Mouse (Mus musculus) neural tube, embryonic 13.5 days (tissue): ENCODE results near the gene Trim41. TPM values are rescaled to one million over a fixed set of nuclear protein-coding genes. Genes with fewer than 3 reads are reported as not detected.
"Not testable (repeated sequence)": the region's sequence is repeated elsewhere in the genome, so short reads cannot be mapped to it uniquely, and the experiment has no call there.

Experiments
- ATAC-seq: fragments of 200-750 bp; cut with Nextera tagmentation; 2 replicates; pipeline ENCODE4 v1.8.0; 2017; ENCODE audit warnings: low read depth, mild to moderate bottlenecking, moderate TSS enrichment, moderate library complexity
- H3K27ac ChIP-seq: fragments of 300-500 bp; sonication (generic); replicated peaks from 2 replicates; pipeline ENCODE4 v1.5.1; 2015; ENCODE audit warnings: moderate library complexity, mild to moderate bottlenecking, inconsistent platforms
- H3K27me3 ChIP-seq: fragments of 300-500 bp; sonication (generic); 2 replicates; pipeline ENCODE4 v1.6.1; 2015; ENCODE audit warnings: mild to moderate bottlenecking, inconsistent platforms
- H3K36me3 ChIP-seq: fragments of 300-500 bp; sonication (generic); 2 replicates; pipeline ENCODE4 v1.6.1; 2015; ENCODE audit warnings: mild to moderate bottlenecking, inconsistent platforms
- H3K4me1 ChIP-seq: fragments of 300-500 bp; sonication (generic); replicated peaks from 2 replicates; pipeline ENCODE4 v1.6.1; 2015; ENCODE audit warnings: inconsistent platforms
- H3K4me2 ChIP-seq: fragments of 300-500 bp; sonication (generic); 2 replicates; pipeline ENCODE4 v1.6.1; 2015; ENCODE audit warnings: inconsistent platforms, mild to moderate bottlenecking, moderate library complexity
- H3K4me3 ChIP-seq: fragments of 300-500 bp; sonication (generic); 2 replicates; pipeline ENCODE4 v1.5.1; 2015; ENCODE audit warnings: mild to moderate bottlenecking, inconsistent platforms
- H3K9ac ChIP-seq: fragments of 300-500 bp; sonication (generic); 2 replicates; pipeline ENCODE4 v1.6.1; 2015; ENCODE audit warnings: moderate library complexity, mild to moderate bottlenecking, inconsistent platforms
- H3K9me3 ChIP-seq: fragments of 300-500 bp; sonication (generic); 2 replicates; pipeline ENCODE4 v1.6.1; 2016; ENCODE audit warnings: inconsistent platforms
- WGBS: fragments of 180-500 bp; shearing (Covaris S2); methylation state at CpG from one replicate; pipeline ENCODE4 v1.1.7; 2015; 5-methylcytosine and 5-hydroxymethylcytosine counted together
- polyA plus RNA-seq: library from polyadenylated mRNA; unstranded; fragments of >200 nt; fragmentation: Nextera tagmentation; extraction: Ambion mirVana; gene quantifications from 2 replicates; pipeline ENCODE4 v1.2.1, GENCODE M21; 2015

Gene Trim41
- polyA plus RNA-seq, 1 experiment from 2014 or later: 6.2 TPM

DNA sequence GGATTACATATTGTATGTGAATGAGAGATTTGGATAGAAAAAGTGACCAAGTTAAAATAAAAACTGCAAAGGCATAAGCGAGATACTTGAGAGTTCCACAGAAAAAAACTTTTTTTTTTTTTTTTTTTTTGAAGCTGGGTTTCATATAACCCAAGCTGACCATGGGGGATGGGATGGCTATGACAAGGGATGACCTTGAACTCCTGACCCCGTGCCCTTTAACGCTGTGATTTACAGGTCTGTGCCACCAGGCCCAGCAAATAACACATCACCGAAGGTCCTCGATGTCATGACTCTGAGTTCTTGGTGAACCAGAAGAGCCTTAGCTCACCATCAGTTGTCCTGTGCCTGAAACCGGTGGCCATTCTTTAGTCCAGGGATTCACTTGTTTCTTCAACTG is 18.8 kb upstream of the Trim41 start:
- H3K27ac ChIP-seq: no peak overlapping the region
- WGBS: 75% methylated on average over 6 of the region's 6 CpGs
- H3K27me3 ChIP-seq: peaks cover 28% of the 10 kb centered on the region
- H3K9me3 ChIP-seq: no peaks in the 10 kb centered on the region
- ATAC-seq: no peak
- peaks cover 17% of the 10 kb centered on the region for H3K4me1 ChIP-seq
- H3K4me2 ChIP-seq: no peak overlapping the region
- H3K9ac ChIP-seq: no peak overlapping the region
- H3K4me3 ChIP-seq: no peak overlapping the region
- H3K36me3 ChIP-seq: no peaks in the 10 kb centered on the region

DNA sequence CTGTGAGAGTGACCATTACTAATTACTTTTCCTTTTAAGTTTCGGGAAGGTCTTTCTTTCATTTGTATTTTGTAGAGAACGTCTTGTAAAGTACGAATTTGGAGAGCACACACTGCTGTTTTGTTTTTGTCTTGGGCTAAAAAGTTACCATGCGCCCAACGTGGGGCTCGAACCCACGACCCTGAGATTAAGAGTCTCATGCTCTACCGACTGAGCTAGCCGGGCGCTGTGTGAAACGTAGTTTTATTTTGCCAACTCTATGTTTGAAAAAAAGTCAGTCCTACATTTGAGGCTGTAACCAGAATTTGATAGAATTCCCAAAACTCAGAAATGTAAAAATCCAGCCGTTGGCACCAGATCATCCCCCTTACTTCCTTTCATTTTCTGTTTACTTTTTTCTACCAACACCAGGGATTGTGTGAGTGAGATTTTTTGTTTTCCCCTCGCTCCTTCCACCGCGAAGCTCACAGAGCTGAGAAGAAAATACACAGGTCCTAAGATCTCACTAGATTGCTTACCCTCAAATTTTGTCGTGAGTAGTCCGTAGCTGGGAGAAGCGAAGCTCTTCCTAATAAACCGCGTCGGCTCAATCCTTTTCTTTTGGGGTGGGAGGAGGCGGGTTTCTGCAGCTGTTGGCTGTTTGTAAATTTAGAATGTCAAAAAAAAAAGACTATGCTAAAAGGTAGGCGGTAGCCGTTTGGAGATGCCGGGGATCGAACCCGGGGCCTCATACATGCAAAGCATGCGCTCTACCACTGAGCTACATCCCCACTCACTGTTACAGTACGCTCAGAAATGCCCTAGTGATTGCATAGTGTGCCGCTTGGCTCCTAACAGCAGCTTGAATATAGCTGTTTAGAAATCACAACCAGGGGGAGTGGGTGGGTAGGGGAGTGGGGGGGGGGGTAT is 16.8 kb upstream of the Trim41 start:
- peak; percentile 89 for ATAC-seq
- H3K27me3 ChIP-seq: peaks cover 13% of the 10 kb centered on the region
- H3K4me3 ChIP-seq: peak overlapping the region; percentile 57
- WGBS: under 1% methylated on average over 30 of the region's 30 CpGs
- no peaks in the 10 kb centered on the region for H3K36me3 ChIP-seq
- peaks cover 17% of the 10 kb centered on the region for H3K4me1 ChIP-seq
- peak overlapping the region; percentile 77 for H3K27ac ChIP-seq
- peak overlapping the region; percentile 76 for H3K9ac ChIP-seq
- H3K9me3 ChIP-seq: no peaks in the 10 kb centered on the region
- H3K4me2 ChIP-seq: peak overlapping the region; percentile 67

DNA sequence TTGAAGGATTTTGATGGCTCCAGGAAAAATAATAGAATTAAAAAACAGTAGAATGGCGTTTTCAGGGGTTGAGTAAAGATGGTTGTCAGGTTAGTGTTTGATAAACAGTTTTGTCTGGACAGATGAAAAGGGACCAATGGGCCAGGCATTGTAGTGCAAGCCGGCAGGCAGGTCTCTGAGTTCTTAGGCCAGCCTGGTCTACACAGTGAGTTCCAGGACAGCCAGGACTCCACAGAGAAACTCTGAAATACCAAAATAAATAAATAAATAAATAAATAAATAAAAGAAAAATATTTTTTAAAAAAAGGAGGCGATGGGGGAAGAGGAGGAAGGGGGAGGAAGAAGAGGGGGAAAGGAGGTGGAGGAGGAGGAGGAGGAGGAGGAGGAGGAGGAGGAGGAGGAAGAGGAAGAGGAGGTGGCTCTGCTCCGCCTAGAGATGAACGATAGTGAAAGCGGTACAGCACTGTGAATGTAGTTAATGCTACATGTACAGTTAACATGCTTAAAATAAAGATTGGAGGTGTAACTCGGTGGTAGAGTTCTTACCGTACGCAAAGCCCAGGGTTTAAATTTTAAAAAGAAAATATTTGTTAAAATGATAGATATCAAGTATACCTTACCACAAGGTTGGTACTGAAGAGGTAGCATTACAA is 16.1 kb upstream of the Trim41 start:
- WGBS: 41% methylated on average over 8 of the region's 9 CpGs
- H3K9ac ChIP-seq: no peak overlapping the region
- no peak overlapping the region for H3K27ac ChIP-seq
- peak overlapping the region; percentile 57 for H3K4me3 ChIP-seq
- H3K9me3 ChIP-seq: no peaks in the 10 kb centered on the region
- peak overlapping the region; percentile 67 for H3K4me2 ChIP-seq
- ATAC-seq: no peak
- H3K4me1 ChIP-seq: peaks cover 9% of the 10 kb centered on the region
- peaks cover 13% of the 10 kb centered on the region for H3K27me3 ChIP-seq
- no peaks in the 10 kb centered on the region for H3K36me3 ChIP-seq

DNA sequence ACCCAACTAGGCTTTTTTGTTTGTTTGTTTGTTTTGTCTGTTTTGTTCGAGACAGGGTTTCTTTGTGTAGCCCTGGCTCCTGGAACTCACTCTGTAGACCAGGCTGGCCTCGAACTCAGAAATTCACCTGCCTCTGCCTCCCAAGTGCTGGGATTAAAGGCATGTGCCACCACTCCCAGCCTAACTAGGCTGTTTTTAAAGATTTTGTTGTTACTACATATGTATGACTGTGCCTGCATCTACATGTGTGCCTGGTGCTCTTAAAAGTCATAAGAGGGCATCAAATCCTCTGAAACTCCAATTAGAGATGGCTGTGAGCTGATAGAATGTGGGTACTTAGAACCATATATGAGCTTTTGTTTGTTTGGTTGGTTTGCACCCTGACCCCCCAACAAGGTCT is 14.1 kb upstream of the Trim41 start:
- Histone ChIP-seq H3K27ac (no peak overlapping the region), H3K36me3 (no peaks in the 10 kb centered on the region), H3K4me3 (no peak overlapping the region), H3K9me3 (no peaks in the 10 kb centered on the region), H3K4me2 (no peak overlapping the region), H3K4me1 (peaks cover 9% of the 10 kb centered on the region), H3K27me3 (peaks cover 4% of the 10 kb centered on the region; the same call in 1 of the 2 replicates), H3K9ac (no peak overlapping the region)
- WGBS: 69% methylated on average over 2 of the region's 2 CpGs
- no peak for ATAC-seq

DNA sequence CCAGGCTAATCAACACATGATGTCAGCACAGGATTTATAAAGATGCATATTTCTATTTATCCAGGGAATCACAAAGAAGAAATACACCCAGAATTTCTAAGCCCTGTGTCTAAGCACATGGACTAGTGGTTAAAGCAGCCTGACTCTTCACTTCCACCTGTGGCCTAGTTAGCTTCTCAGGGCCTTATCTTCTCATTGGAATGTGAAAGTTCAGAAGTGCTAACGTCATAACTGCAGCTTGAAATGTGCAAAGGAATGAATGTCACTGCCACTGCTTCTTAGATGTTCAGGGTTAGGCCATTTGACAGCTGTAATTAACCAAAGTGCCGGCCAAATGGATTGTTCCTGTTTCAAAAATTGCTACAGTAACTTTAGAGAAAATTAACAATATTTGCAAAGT is 13.1 kb upstream of the Trim41 start:
- Histone ChIP-seq H3K27ac (no peak overlapping the region), H3K4me1 (peaks cover 9% of the 10 kb centered on the region), H3K4me2 (no peak overlapping the region), H3K4me3 (no peak overlapping the region), H3K9me3 (no peaks in the 10 kb centered on the region), H3K27me3 (no peaks in the 10 kb centered on the region; the same call in 1 of the 2 replicates), H3K36me3 (no peaks in the 10 kb centered on the region), H3K9ac (no peak overlapping the region)
- ATAC-seq: no peak
- 75% methylated on average over 2 of the region's 2 CpGs for WGBS

DNA sequence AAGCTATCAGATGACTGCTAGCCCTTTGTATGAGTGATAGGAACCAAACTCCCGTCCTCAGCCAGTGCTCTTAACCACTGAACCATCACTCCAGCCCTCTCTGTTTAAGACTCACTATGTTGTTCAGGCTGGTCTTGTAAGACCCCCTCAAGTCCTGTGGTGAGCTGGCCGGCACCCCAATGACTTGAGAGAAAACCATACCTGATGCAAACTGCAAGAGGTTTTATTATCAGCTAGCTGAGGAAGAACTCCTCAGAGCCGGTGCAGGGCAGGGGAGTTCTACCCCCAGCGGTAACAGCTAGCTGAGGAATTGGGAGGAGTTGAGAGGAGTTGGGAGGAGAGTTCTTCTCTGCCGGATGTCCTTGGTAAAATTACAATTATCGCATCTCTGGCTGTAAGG is 10.8 kb upstream of the Trim41 start:
- no peaks in the 10 kb centered on the region for H3K36me3 ChIP-seq
- H3K4me3 ChIP-seq: no peak overlapping the region
- no peak for ATAC-seq
- no peak overlapping the region for H3K4me2 ChIP-seq
- no peak overlapping the region for H3K27ac ChIP-seq
- H3K27me3 ChIP-seq: peaks cover 16% of the 10 kb centered on the region
- H3K9ac ChIP-seq: no peak overlapping the region
- no peaks in the 10 kb centered on the region for H3K9me3 ChIP-seq
- WGBS: 70% methylated on average over 6 of the region's 6 CpGs
- H3K4me1 ChIP-seq: peaks cover 23% of the 10 kb centered on the region

DNA sequence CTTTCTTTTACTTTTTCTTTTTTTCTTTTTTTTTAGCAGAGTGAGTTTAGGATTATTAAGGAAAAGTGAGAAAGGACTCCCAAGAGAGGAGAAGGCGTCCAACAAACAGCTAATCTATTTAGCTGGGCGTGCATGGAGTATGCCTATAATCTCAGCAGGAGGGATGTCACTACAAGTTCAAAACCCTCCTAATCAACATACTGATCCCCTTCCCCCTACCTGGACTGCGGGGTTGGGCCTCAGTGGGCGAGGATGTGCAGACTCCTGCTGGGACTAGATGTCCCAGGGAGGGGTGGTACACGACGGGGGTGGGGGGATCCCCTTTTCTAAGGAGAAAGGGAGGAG is 9.6 kb upstream of the Trim41 start:
- peak overlapping the region; percentile 42 for H3K4me3 ChIP-seq
- H3K27ac ChIP-seq: 0 out of 2 replicates have a peak overlapping the region, but pooled peaks have one; percentile 52
- no peak; the same call in 1 of the 2 replicates for ATAC-seq
- H3K9me3 ChIP-seq: no peaks in the 10 kb centered on the region
- 0% methylated on average over 5 of the region's 6 CpGs for WGBS
- peak overlapping the region; percentile 56 for H3K9ac ChIP-seq
- peaks cover 21% of the 10 kb centered on the region for H3K27me3 ChIP-seq
- H3K36me3 ChIP-seq: no peaks in the 10 kb centered on the region
- peaks cover 23% of the 10 kb centered on the region for H3K4me1 ChIP-seq
- H3K4me2 ChIP-seq: peak overlapping the region; percentile 57

DNA sequence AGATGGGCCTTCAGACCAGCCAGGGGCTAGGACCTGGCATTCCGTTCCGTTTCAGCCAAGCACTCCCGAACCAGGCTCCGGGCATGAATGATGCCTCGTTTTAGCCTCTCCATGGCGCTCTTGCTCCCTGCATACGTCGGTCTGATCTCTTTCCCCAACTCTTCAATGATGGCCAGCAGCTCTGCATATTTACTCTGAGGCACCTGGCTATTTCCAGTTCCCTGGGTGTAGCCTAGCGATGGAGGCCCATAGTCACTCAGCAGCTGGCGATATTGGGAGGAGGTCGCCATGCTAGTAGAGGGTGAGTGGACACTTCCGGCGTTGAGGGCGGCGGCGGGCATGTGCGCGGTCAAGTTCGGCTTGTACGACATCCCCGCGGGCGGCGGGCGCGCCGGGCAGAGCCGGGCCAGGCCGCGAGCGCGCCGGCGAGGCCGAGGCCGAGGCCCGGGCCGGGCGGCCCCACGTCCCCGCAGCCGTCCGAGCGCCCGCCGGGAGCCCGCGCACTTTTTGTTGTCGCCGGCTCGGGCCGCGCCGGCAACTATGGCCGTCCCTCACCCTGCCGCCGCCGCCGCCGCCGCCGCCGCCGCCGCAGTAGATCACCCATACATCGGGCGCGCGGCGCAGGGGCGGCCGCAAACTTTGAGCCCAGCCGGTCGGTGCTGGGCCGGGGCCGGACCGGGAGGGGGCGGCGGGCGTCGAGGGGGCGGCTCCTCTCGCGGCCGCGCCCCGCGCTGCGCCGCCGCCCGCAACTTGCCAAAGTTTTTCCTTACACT is 9.0 kb upstream of the Trim41 start, which contains the start of the genes Trim7 and Gm12184:
Gene Trim7 (plus strand): TSS at position 162 of the 773 bp plus-strand sequence.
Gene Gm12184 (minus strand): TSS at position 677 of the 773 bp plus-strand sequence.
- peaks cover 21% of the 10 kb centered on the region for H3K27me3 ChIP-seq

DNA sequence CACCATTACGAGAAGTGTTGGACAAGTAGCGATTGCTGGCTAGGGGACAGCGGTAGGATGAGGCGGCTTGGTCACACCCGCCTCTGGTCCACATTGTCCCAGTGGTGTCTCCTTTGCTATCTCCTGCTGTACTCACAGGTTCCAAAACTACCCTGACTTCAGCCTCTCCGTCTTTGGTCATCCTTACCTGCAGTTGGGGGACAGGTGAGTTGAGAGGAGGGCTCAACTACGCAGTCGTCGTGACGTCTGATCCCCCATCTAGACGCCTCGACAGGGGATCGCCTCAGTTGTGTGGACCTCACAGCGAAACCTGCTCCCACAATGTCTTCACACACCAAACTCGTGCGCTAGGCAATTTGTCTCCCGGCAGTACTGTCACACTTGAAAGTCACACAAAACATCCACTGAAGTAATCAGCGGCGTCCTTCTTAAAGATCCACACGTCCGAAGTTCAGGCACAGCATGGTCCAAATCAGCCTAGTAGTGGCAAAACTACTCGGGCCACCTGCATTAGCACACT is 7.2 kb upstream of the Trim41 start:
- H3K9ac ChIP-seq: no peak overlapping the region
- no peak overlapping the region for H3K27ac ChIP-seq
- no peaks in the 10 kb centered on the region for H3K36me3 ChIP-seq
- 3% methylated on average over 22 of the region's 22 CpGs for whole genome bisulfite sequencing
- H3K27me3 ChIP-seq: peaks cover 25% of the 10 kb centered on the region
- H3K4me3 ChIP-seq: peak overlapping the region; percentile 33
- peak overlapping the region; percentile 59 for H3K4me2 ChIP-seq
- H3K4me1 ChIP-seq: peaks cover 23% of the 10 kb centered on the region
- H3K9me3 ChIP-seq: no peaks in the 10 kb centered on the region
- ATAC-seq: no peak; the same call in 1 of the 2 replicates

More for the DNA sequence above, 9.0 kb upstream of the Trim41 start, which contains the start of the genes Trim7 and Gm12184:
- Histone ChIP-seq H3K4me2 (peak within 1 kb of the TSS; percentile 59), H3K9ac (peak within 1 kb of the TSS; percentile 56), H3K4me1 (peaks cover 23% of the 10 kb centered on the region), H3K27ac (0 out of 2 replicates have a peak within 1 kb of the TSS, but pooled peaks have one; percentile 52), H3K4me3 (peak within 1 kb of the TSS; percentile 42)
- not testable (repeated sequence) for H3K9me3 ChIP-seq, H3K36me3 ChIP-seq
- peak; percentile 71 for ATAC-seq
- WGBS: under 1% methylated on average over 36 of the region's 92 CpGs

DNA sequence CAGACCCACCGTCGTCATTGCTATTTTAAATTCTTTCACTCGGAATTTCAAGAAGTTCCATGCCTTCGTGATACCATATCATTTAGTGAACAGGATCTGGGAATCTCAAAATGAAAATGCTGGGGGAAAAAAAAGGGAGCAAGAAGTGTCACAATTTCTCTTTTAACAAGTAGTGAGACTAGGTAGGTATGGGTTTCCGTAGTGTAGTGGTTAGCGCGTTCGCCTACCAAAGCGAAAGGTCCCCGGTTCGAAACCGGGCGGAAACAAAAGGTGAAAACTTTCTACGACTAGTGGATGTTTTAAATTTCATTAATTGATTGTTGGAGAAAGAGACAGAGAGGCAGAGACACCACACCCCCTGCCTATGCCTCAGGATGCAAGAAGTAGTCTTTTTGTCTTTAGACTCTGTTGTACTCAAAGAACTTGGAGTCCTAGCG is 6.4 kb upstream of the Trim41 start:
- Histone ChIP-seq H3K9ac (peak overlapping the region; percentile 32; the same call in 1 of the 2 replicates), H3K4me1 (peaks cover 23% of the 10 kb centered on the region), H3K4me2 (peak overlapping the region; percentile 59), H3K27ac (no peak overlapping the region), H3K36me3 (no peaks in the 10 kb centered on the region), H3K27me3 (peaks cover 25% of the 10 kb centered on the region), H3K9me3 (no peaks in the 10 kb centered on the region), H3K4me3 (peak overlapping the region; percentile 33)
- under 1% methylated on average over 15 of the region's 15 CpGs for WGBS
- no peak for ATAC-seq

DNA sequence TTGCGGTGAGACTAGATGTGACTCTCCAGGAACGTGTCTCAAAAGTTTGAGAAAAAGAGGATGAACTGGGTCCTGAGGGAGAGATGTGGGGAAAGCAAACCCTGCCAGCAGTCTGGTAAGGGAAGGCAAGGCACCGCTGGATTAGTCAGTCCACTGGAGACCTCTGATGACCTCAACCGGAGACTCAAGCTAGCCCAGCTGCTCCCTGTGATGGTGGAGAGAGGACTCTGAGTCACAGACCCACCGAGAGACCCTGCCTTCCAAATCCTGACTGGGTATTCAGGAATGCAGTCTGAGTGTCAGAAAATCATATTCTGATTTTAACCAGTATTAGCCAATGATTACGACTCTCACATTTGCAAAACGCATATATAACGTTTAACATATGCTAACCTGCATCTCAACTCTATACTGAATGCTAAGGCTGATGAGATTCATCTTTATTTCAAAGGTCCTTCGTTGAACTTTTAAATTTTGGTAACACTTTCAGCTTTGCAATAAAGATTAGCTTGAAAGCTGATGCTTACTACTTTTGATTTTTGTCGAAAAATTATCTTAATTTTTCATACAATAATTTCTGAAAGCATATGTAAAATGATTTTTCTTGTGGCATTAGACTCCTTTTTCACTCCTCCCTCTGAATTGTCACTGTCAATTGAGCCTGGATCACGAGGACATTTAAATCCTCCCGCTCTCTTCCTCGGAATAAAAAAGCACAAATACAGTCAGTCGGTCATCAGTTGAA is 5.8 kb upstream of the Trim41 start:
- Histone ChIP-seq H3K4me3 (peak overlapping the region; percentile 33), H3K4me2 (peak overlapping the region; percentile 59), H3K9ac (no peak overlapping the region), H3K4me1 (peaks cover 23% of the 10 kb centered on the region), H3K36me3 (no peaks in the 10 kb centered on the region), H3K9me3 (no peaks in the 10 kb centered on the region), H3K27me3 (peaks cover 25% of the 10 kb centered on the region), H3K27ac (no peak overlapping the region)
- ATAC-seq: no peak
- WGBS: 37% methylated on average over 14 of the region's 14 CpGs
